Comparison of ENCODE assay signal across 8 mouse cellular contexts in the genomic region with DNA sequence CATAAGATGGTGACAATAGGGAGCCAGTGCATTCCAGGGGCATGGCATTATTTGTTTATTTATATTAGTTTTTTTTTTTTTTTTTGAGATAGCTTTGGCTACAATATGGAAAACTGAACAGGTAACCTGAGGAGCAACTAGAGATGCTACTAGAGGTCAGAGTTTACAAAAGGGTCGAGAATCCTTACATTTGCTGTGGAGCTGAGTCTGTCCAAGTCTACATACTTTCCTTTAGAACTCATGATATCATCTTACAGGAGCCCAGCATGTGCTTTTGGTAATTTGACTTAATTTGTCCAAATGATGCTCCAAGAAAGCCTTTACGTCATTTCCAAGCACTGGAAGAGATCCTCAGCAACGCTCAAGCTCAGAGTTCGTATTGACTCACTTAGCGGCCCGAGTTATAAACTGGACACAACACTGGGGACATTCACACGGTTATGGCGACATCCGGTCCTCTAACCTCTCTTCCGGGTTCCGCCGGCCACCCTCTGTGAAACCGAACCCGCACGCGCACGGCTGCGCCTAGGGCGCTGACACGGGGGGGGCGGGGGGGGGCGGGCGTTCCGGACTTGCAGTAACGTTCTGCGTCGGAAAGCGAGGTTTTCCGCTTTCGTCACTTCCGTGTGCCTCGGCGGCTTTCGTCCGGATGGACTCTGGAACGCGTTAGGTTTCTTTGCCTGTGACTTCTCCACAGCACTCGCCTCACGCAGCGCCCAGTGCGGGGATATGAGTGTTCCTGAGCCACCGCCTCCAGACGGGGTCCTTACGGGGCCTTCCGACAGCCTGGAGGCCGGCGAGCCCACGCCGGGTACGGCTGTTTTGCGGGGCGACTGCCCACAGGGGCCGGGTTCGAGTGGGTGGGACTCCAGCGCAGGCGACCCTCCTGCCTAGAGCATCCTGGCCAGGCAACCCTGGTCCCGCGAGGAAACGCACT. TPM values are rescaled to one million over a fixed set of nuclear protein-coding genes. Genes with fewer than 3 reads are reported as not detected.
A peak's percentile ranks its signal among the peaks of the same experiment; 100 is the strongest.
DNase-seq lines count a peak whose midpoint lies in the region; ATAC-seq and TF ChIP-seq lines count a peak whose summit lies in the region.

Gene Bloc1s6 (plus strand): TSS at position 610 of the 937 bp plus-strand sequence.

- H3K4me2 ChIP-seq in heart, embryonic 11.5 days, result peak within 1 kb of the TSS; percentile 88
- peak within 1 kb of the TSS; percentile 85 for H3K4me2 ChIP-seq in kidney, embryonic 16.5 days (replicated peaks; ENCODE audit: low read depth, low read length)
- peak within 1 kb of the TSS; percentile 85 for H3K4me2 ChIP-seq in myocyte (ENCODE audit: low read depth)

- H3K9me3 ChIP-seq in erythroblast, embryonic 14.5 days (ENCODE audit: control insufficient read depth, low read length), result no peaks in the 10 kb centered on the region
- no peaks in the 10 kb centered on the region for H3K9me3 ChIP-seq in heart, embryonic 11.5 days (replicated peaks; ENCODE audit: control insufficient read depth, low read length)
- H3K9me3 ChIP-seq in kidney, embryonic 16.5 days (ENCODE audit: low read length), result no peaks in the 10 kb centered on the region

- peaks cover 18% of the 10 kb centered on the region for H3K4me1 ChIP-seq in erythroblast, embryonic 14.5 days (ENCODE audit: control insufficient read depth)
- peaks cover 3% of the 10 kb centered on the region for H3K4me1 ChIP-seq in heart, embryonic 11.5 days (ENCODE audit: control insufficient read depth, insufficient read depth, low read length)
- peaks cover 10% of the 10 kb centered on the region for H3K4me1 ChIP-seq in kidney, embryonic 16.5 days (ENCODE audit: insufficient read depth, low read length)
- H3K4me1 ChIP-seq in liver, adult 2 months (ENCODE audit: control insufficient read depth, insufficient read depth, low read length), result peaks cover 6% of the 10 kb centered on the region

- H3K27ac ChIP-seq in heart, embryonic 11.5 days (ENCODE audit: low read depth, low read length), result peak within 1 kb of the TSS; percentile 83
- H3K27ac ChIP-seq in kidney, embryonic 16.5 days (ENCODE audit: low read length), result peak within 1 kb of the TSS; percentile 95
- peak within 1 kb of the TSS; percentile 80 for H3K27ac ChIP-seq in liver, adult 2 months (replicated peaks; ENCODE audit: insufficient read depth, low read depth, low read length)

- TF ChIP-seq POLR2A in brain, embryonic 14.5 days (IDR thresholded peaks at IDR 0.05; ENCODE audit: borderline replicate concordance, extremely low read depth, insufficient read depth, insufficient read length, poor library complexity, severe bottlenecking), result peak; percentile 44; the same call in 1 of the 2 replicates
- 0 out of 2 replicates have a peak, but pooled peaks have one; percentile 41 for TF ChIP-seq POLR2A in liver, adult 2 months (IDR thresholded peaks at IDR 0.05; ENCODE audit: extremely low read depth, insufficient read depth, low read length)
- TF ChIP-seq POLR2A in myocyte (IDR thresholded peaks at IDR 0.05; ENCODE audit: insufficient read length, low read depth), result peak; percentile 59

- WGBS in heart, embryonic 11.5 days (ENCODE audit: insufficient replicate concordance), result 1% methylated on average over 51 of the region's 59 CpGs
- whole genome bisulfite sequencing in kidney, embryonic 16.5 days, result under 1% methylated on average over 56 of the region's 59 CpGs
- under 1% methylated on average over 54 of the region's 59 CpGs for WGBS in liver, adult 2 months

- H3K79me2 ChIP-seq in C2C12 (ENCODE audit: control insufficient read depth, insufficient read depth), result peaks cover 47% of the 10 kb centered on the region
- peaks cover 12% of the 10 kb centered on the region; the same call in 1 of the 2 replicates for H3K79me2 ChIP-seq in liver, adult 2 months (ENCODE audit: control insufficient read depth, insufficient read depth, low read length)
- H3K79me2 ChIP-seq in myocyte (ENCODE audit: control insufficient read depth, insufficient read depth), result peaks cover 46% of the 10 kb centered on the region

- DNase-seq in brain, embryonic 14.5 days (ENCODE audit: low read depth), result peak; percentile 98
- peak; percentile 93 for DNase-seq in liver, adult 2 months (ENCODE audit: extremely low read depth, low read depth, low spot score)
- peak; percentile 96 for DNase-seq in splenic B cell, adult 2 months (ENCODE audit: low read depth, low spot score)

- H3K9ac ChIP-seq in heart, embryonic 11.5 days (ENCODE audit: low read depth, low read length), result peak within 1 kb of the TSS; percentile 98
- H3K9ac ChIP-seq in kidney, embryonic 16.5 days (replicated peaks; ENCODE audit: low read length), result peak within 1 kb of the TSS; percentile 97
- H3K9ac ChIP-seq in liver, adult 2 months (ENCODE audit: low read depth, low read length), result peak within 1 kb of the TSS; percentile 94

- ATAC-seq in heart, embryonic 11.5 days (replicated peaks; ENCODE audit: insufficient number of reproducible peaks, low FRiP score, low TSS enrichment), result peak; percentile 91
- peak; percentile 96 for ATAC-seq in kidney, embryonic 16.5 days (ENCODE audit: low FRiP score, low TSS enrichment)

- H3K36me3 ChIP-seq in C2C12 (ENCODE audit: control insufficient read depth, insufficient read depth), result peaks cover 11% of the 10 kb centered on the region
- peaks cover 5% of the 10 kb centered on the region for H3K36me3 ChIP-seq in erythroblast, embryonic 14.5 days (ENCODE audit: control insufficient read depth)
- no peaks in the 10 kb centered on the region for H3K36me3 ChIP-seq in heart, embryonic 11.5 days (ENCODE audit: control insufficient read depth, insufficient read depth, low read length)
- no peaks in the 10 kb centered on the region for H3K36me3 ChIP-seq in kidney, embryonic 16.5 days (ENCODE audit: insufficient read depth, low read length)
- peaks cover 4% of the 10 kb centered on the region; the same call in 1 of the 2 replicates for H3K36me3 ChIP-seq in liver, adult 2 months (ENCODE audit: control insufficient read depth, insufficient read depth, low read length)
- H3K36me3 ChIP-seq in myocyte (ENCODE audit: control insufficient read depth, insufficient read depth), result no peaks in the 10 kb centered on the region
- no peaks in the 10 kb centered on the region for H3K36me3 ChIP-seq in splenic B cell, adult 2 months (ENCODE audit: control insufficient read depth, insufficient read depth, low read length, poor library complexity, severe bottlenecking)

- H3ac ChIP-seq in C2C12 (ENCODE audit: control insufficient read depth, insufficient read length, low read depth) (peak within 1 kb of the TSS; percentile 76), myocyte (ENCODE audit: control insufficient read depth, insufficient read length) (peak within 1 kb of the TSS; percentile 25)

- H3K4me3 ChIP-seq in C2C12 (ENCODE audit: insufficient read depth, poor library complexity, severe bottlenecking), result peak within 1 kb of the TSS; percentile 65
- H3K4me3 ChIP-seq in erythroblast, embryonic 14.5 days (replicated peaks), result peak within 1 kb of the TSS; percentile 92
- peak within 1 kb of the TSS; percentile 92 for H3K4me3 ChIP-seq in heart, embryonic 11.5 days (ENCODE audit: low read depth, low read length)
- H3K4me3 ChIP-seq in kidney, embryonic 16.5 days (ENCODE audit: low read length), result peak within 1 kb of the TSS; percentile 85
- peak within 1 kb of the TSS; percentile 85 for H3K4me3 ChIP-seq in liver, adult 2 months (ENCODE audit: insufficient read depth, low read depth, low read length)
- peak within 1 kb of the TSS; percentile 61 for H3K4me3 ChIP-seq in myocyte

- TF ChIP-seq CTCF in C2C12 (IDR thresholded peaks at IDR 0.05; ENCODE audit: control insufficient read depth, insufficient read depth, insufficient read length), result no peak
- TF ChIP-seq CTCF in brain, embryonic 14.5 days (IDR thresholded peaks at IDR 0.05; ENCODE audit: borderline replicate concordance, extremely low read depth, insufficient read depth, insufficient read length), result no peak
- no peak for TF ChIP-seq CTCF in liver, adult 2 months (IDR thresholded peaks at IDR 0.05; ENCODE audit: low read depth, low read length)

- H3K27me3 ChIP-seq in C2C12 (ENCODE audit: control insufficient read depth, insufficient read depth, insufficient read length) (no peaks in the 10 kb centered on the region), myocyte (ENCODE audit: control insufficient read depth, insufficient read depth, insufficient read length) (no peaks in the 10 kb centered on the region)
- H3K27me3 ChIP-seq in erythroblast, embryonic 14.5 days (ENCODE audit: control insufficient read depth), result peaks cover 16% of the 10 kb centered on the region
- H3K27me3 ChIP-seq in heart, embryonic 11.5 days (ENCODE audit: control insufficient read depth, insufficient read depth, low read length), result peaks cover 5% of the 10 kb centered on the region
- H3K27me3 ChIP-seq in kidney, embryonic 16.5 days (ENCODE audit: insufficient read depth, low read length), result peaks cover 18% of the 10 kb centered on the region
- no peaks in the 10 kb centered on the region for H3K27me3 ChIP-seq in liver, adult 2 months (ENCODE audit: control insufficient read depth, insufficient read depth, low read length)
- H3K27me3 ChIP-seq in splenic B cell, adult 2 months (ENCODE audit: control insufficient read depth, insufficient read depth, low read length, poor library complexity, severe bottlenecking), result no peaks in the 10 kb centered on the region

- H3K79me3 ChIP-seq in C2C12 (ENCODE audit: low read depth), result peaks cover 20% of the 10 kb centered on the region

TF ChIP-seq in C2C12, 6 proteins besides CTCF, POLR2A, EP300 and RAD21:
- no peak for TF ChIP-seq FOSL1 (IDR thresholded peaks at IDR 0.05; ENCODE audit: insufficient read depth, low read length, poor library complexity, severe bottlenecking)
- TF ChIP-seq USF1 (IDR thresholded peaks at IDR 0.05; ENCODE audit: low read depth), result no peak
- TF ChIP-seq MYOD1 (IDR thresholded peaks at IDR 0.05; ENCODE audit: control insufficient read depth, insufficient read length, low read depth), result no peak
- no peak for TF ChIP-seq MAX (IDR thresholded peaks at IDR 0.05)

TF ChIP-seq in myocyte, 11 proteins besides CTCF, POLR2A, EP300 and RAD21 (continues in another document):
- TF ChIP-seq POLR2AphosphoS2 (IDR thresholded peaks at IDR 0.05; ENCODE audit: insufficient read length, low read depth), result no peak
- TF ChIP-seq REST (IDR thresholded peaks at IDR 0.05; ENCODE audit: insufficient read depth, insufficient read length), result no peak
- TF ChIP-seq CEBPB (IDR thresholded peaks at IDR 0.05; ENCODE audit: insufficient read depth, poor library complexity, severe bottlenecking), result no peak
- TF ChIP-seq MAX (IDR thresholded peaks at IDR 0.05; ENCODE audit: low read depth), result peak; percentile 41
- peak; percentile 6 for TF ChIP-seq SRF (IDR thresholded peaks at IDR 0.05; ENCODE audit: control insufficient read depth, insufficient read length, low read depth)

RNA-seq across cellular contexts. Expression of gene Bloc1s6, which starts in this region (rescaled TPM):
- 19.1 TPM for polyA plus RNA-seq in C2C12 (2012; fragmentation: generic; extraction: Trizol)
- 70.4 and 73.2 TPM in 2 replicates for polyA plus RNA-seq in brain, embryonic 14.5 days (2012; rRNA removed)
- polyA plus RNA-seq in erythroblast, embryonic 14.5 days (2012), result 0.36 and 0.44 TPM in 2 replicates
- 39.9 and 44.1 TPM in 2 replicates for polyA plus RNA-seq in heart, embryonic 11.5 days (2014; fragmentation: Nextera tagmentation; extraction: Ambion mirVana)
- polyA plus RNA-seq in kidney, embryonic 16.5 days (2015; fragmentation: Nextera tagmentation; extraction: Ambion mirVana), result 59.4 and 63.5 TPM in 2 replicates
- 7.7 and 8.5 TPM in 2 replicates for total RNA-seq in liver, adult 2 months (2014; rRNA removed)
- polyA plus RNA-seq in liver, adult 2 months (2012; rRNA removed), result 11.1 and 17.2 TPM in 2 replicates
- 16.0 TPM for polyA plus RNA-seq in myocyte (2012; fragmentation: generic; extraction: Trizol)

Comparison
In these comparisons a context has a peak if more than half of its experiments do, and no peak if none do; other contexts are left out.
1. Peak in every context shown above with its lines: DNase-seq, ATAC-seq, H3K4me3 ChIP-seq and H3K27ac ChIP-seq.